ENCODE assay signal across 21 mouse cellular contexts in the genomic region with DNA sequence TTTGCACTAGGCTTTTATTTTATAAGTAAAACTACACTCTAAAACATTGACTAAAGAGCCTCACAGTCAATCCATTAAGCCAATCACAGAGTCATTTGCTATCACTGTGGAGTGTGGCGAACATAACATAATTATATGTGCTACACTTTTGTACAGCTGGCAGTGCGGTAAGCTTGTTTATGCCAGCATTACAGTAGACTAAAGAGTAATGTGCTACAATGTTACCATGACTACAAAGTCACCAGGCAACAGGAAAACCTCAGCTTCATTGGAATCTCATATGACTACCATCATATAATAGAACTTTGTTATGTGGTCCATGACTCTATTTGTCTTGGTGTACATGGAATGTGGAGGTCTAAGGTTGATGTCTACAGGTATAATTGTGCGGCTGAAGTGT. TPM values are rescaled to one million over a fixed set of nuclear protein-coding genes. Genes with fewer than 3 reads are reported as not detected.
A peak's percentile ranks its signal among the peaks of the same experiment; 100 is the strongest.
DNase-seq lines count a peak whose midpoint lies in the region; ATAC-seq and TF ChIP-seq lines count a peak whose summit lies in the region.
"Had no signal": no experiment of that assay in that cellular context is flagged by ENCODE, and none has a peak within 500 bp of the region (broad histone marks: within the 10 kb centered on the region; RNA-seq: fewer than 3 reads in every experiment).

No protein-coding gene starts in this region.

- DNase-seq in frontal cortex, postnatal 10 days (ENCODE audit: low spot score in 2 of 2) = no peak
- DNase-seq in hindbrain, postnatal 0 days (ENCODE audit: low spot score) = peak; percentile 32
- DNase-seq in hindbrain, embryonic 14.5 days (ENCODE audit: low spot score) = no peak
- no peak for DNase-seq in midbrain, embryonic 14.5 days
- DNase-seq in thymus, postnatal 14 days = no peak
- DNase-seq: adrenal gland, postnatal 36 days; cerebellum, adult 11-12 months; cerebellum, postnatal 10 days; gastrocnemius, postnatal 36 days; heart, adult 2 months; kidney, adult 9 months; kidney, postnatal 14 days had no signal

- H3K9ac ChIP-seq in hindbrain, postnatal 0 days (replicated peaks; ENCODE audit: low read length) = no peak overlapping the region
- no peak overlapping the region for H3K9ac ChIP-seq in hindbrain, embryonic 14.5 days
- H3K9ac ChIP-seq in midbrain, embryonic 16.5 days (ENCODE audit: low read depth, low read length) = no peak overlapping the region
- H3K9ac ChIP-seq in midbrain, embryonic 14.5 days (replicated peaks; ENCODE audit: low read length) = no peak overlapping the region
- H3K9ac ChIP-seq: hindbrain, embryonic 13.5 days had no signal

- no peaks in the 10 kb centered on the region for H3K4me1 ChIP-seq in hindbrain, postnatal 0 days (ENCODE audit: insufficient read depth, low read length)
- 0 out of 2 replicates have a peak, but pooled peaks cover 5% of the 10 kb centered on the region for H3K4me1 ChIP-seq in hindbrain, embryonic 14.5 days (replicated peaks; ENCODE audit: control insufficient read depth, insufficient read depth, low read length)
- H3K4me1 ChIP-seq in midbrain, embryonic 16.5 days (ENCODE audit: control insufficient read depth, insufficient read depth, low read length) = peaks cover 2% of the 10 kb centered on the region; the same call in 1 of the 2 replicates
- H3K4me1 ChIP-seq in midbrain, embryonic 14.5 days (ENCODE audit: control insufficient read depth, insufficient read depth, low read length) = no peaks in the 10 kb centered on the region
- H3K4me1 ChIP-seq: embryonic facial prominence, embryonic 10.5 days; hindbrain, embryonic 13.5 days had no signal

- H3K9me3 ChIP-seq in hindbrain, postnatal 0 days (ENCODE audit: low read length) = no peaks in the 10 kb centered on the region
- no peaks in the 10 kb centered on the region for H3K9me3 ChIP-seq in hindbrain, embryonic 14.5 days (ENCODE audit: control insufficient read depth, low read length)
- no peaks in the 10 kb centered on the region for H3K9me3 ChIP-seq in midbrain, embryonic 16.5 days (replicated peaks; ENCODE audit: control insufficient read depth, low read length, poor library complexity, severe bottlenecking)
- H3K9me3 ChIP-seq in midbrain, embryonic 14.5 days (ENCODE audit: control insufficient read depth, low read length) = no peaks in the 10 kb centered on the region
- H3K9me3 ChIP-seq: embryonic facial prominence, embryonic 10.5 days; G1E; hindbrain, embryonic 13.5 days had no signal

- H3K27me3 ChIP-seq in hindbrain, postnatal 0 days (ENCODE audit: insufficient read depth, low read length) = no peaks in the 10 kb centered on the region
- H3K27me3 ChIP-seq in hindbrain, embryonic 14.5 days (ENCODE audit: control insufficient read depth, insufficient read depth, low read length) = no peaks in the 10 kb centered on the region
- no peaks in the 10 kb centered on the region for H3K27me3 ChIP-seq in midbrain, embryonic 16.5 days (ENCODE audit: control insufficient read depth, insufficient read depth, low read depth, low read length)
- no peaks in the 10 kb centered on the region for H3K27me3 ChIP-seq in midbrain, embryonic 14.5 days (ENCODE audit: control insufficient read depth, insufficient read depth, low read length)

- H3K4me3 ChIP-seq in hindbrain, postnatal 0 days (ENCODE audit: low read length) = no peak overlapping the region
- H3K4me3 ChIP-seq in hindbrain, embryonic 14.5 days (replicated peaks; ENCODE audit: low read length) = no peak overlapping the region
- no peak overlapping the region for H3K4me3 ChIP-seq in midbrain, embryonic 16.5 days (ENCODE audit: low read depth, low read length)
- no peak overlapping the region for H3K4me3 ChIP-seq in midbrain, embryonic 14.5 days (replicated peaks; ENCODE audit: low read depth, low read length)
- H3K4me3 ChIP-seq: embryonic facial prominence, embryonic 10.5 days; heart, adult 2 months; hindbrain, embryonic 13.5 days had no signal

- no peaks in the 10 kb centered on the region for H3K36me3 ChIP-seq in hindbrain, postnatal 0 days (ENCODE audit: insufficient read depth, low read length)
- no peaks in the 10 kb centered on the region for H3K36me3 ChIP-seq in hindbrain, embryonic 14.5 days (replicated peaks; ENCODE audit: control insufficient read depth, insufficient read depth)
- H3K36me3 ChIP-seq in midbrain, embryonic 16.5 days (ENCODE audit: control insufficient read depth, insufficient read depth, low read length) = no peaks in the 10 kb centered on the region
- H3K36me3 ChIP-seq in midbrain, embryonic 14.5 days (ENCODE audit: control insufficient read depth, insufficient read depth, low read length) = no peaks in the 10 kb centered on the region
- H3K36me3 ChIP-seq: embryonic facial prominence, embryonic 10.5 days; G1E; hindbrain, embryonic 13.5 days had no signal

- no peak overlapping the region for H3K27ac ChIP-seq in hindbrain, postnatal 0 days
- no peak overlapping the region for H3K27ac ChIP-seq in hindbrain, embryonic 14.5 days
- H3K27ac ChIP-seq in midbrain, embryonic 16.5 days (ENCODE audit: low read length) = no peak overlapping the region
- no peak overlapping the region for H3K27ac ChIP-seq in midbrain, embryonic 14.5 days (replicated peaks; ENCODE audit: low read depth, low read length)
- H3K27ac ChIP-seq: embryonic facial prominence, embryonic 10.5 days; heart, adult 2 months; hindbrain, embryonic 13.5 days had no signal

- H3K4me2 ChIP-seq in hindbrain, postnatal 0 days (ENCODE audit: low read depth, low read length) = no peak overlapping the region
- no peak overlapping the region for H3K4me2 ChIP-seq in hindbrain, embryonic 14.5 days (replicated peaks)
- no peak overlapping the region for H3K4me2 ChIP-seq in midbrain, embryonic 16.5 days (ENCODE audit: low read length)
- H3K4me2 ChIP-seq in midbrain, embryonic 14.5 days (ENCODE audit: low read length) = no peak overlapping the region
- H3K4me2 ChIP-seq: hindbrain, embryonic 13.5 days had no signal

- 53% methylated on average over 3 of the region's 3 CpGs for WGBS in hindbrain, postnatal 0 days
- WGBS in hindbrain, embryonic 14.5 days = 70% methylated on average over 3 of the region's 3 CpGs
- WGBS in midbrain, embryonic 16.5 days = 82% methylated on average over 3 of the region's 3 CpGs
- WGBS in midbrain, embryonic 14.5 days = 84% methylated on average over 3 of the region's 3 CpGs

- TF ChIP-seq CTCF in hindbrain, postnatal 0 days (IDR thresholded peaks at IDR 0.05; ENCODE audit: low read depth) = no peak

- ATAC-seq in frontal cortex, adult (ENCODE audit: low TSS enrichment) = peak; percentile 52
- peak; percentile 73 for ATAC-seq in hindbrain, postnatal 0 days
- no peak for ATAC-seq in hindbrain, embryonic 14.5 days (ENCODE audit: low FRiP score)
- peak; percentile 54 for ATAC-seq in midbrain, embryonic 16.5 days
- no peak for ATAC-seq in midbrain, embryonic 14.5 days (ENCODE audit: low FRiP score, low TSS enrichment)
- ATAC-seq: intestine, embryonic 16.5 days; Patski had no signal

RNA-seq across cellular contexts. Expression of a gene that starts 15.0 kb away (rescaled TPM):
- 17.1 and 23.8 TPM in 2 replicates for total RNA-seq in hindbrain, postnatal 0 days (2014; rRNA removed)
- polyA plus RNA-seq in hindbrain, postnatal 0 days (2015; fragmentation: Nextera tagmentation; extraction: Ambion mirVana) = 2.2 and 3.5 TPM in 2 replicates
- 3.6 and 5.2 TPM in 2 replicates for polyA plus RNA-seq in hindbrain, embryonic 14.5 days (2014; fragmentation: Nextera tagmentation; extraction: Ambion mirVana)
- 3.1 and 3.2 TPM in 2 replicates for polyA plus RNA-seq in midbrain, embryonic 16.5 days (2015; fragmentation: Nextera tagmentation; extraction: Ambion mirVana)
- polyA plus RNA-seq in midbrain, embryonic 14.5 days (2014; fragmentation: Nextera tagmentation; extraction: Ambion mirVana) = 2.4 and 4.2 TPM in 2 replicates
- total RNA-seq: liver, adult 2 months; megakaryocyte-erythroid progenitor cell, adult 5-6 weeks had no signal
- polyA plus RNA-seq: G1E; liver, adult 2 months had no signal

Comparison
In these comparisons a context has a peak if more than half of its experiments do, and no peak if none do; other contexts are left out.
1. ATAC-seq: peak in frontal cortex, adult (single experiment), hindbrain, postnatal 0 days (single experiment) and midbrain, embryonic 16.5 days (single experiment); none in hindbrain, embryonic 14.5 days (single experiment) and midbrain, embryonic 14.5 days (single experiment).